Mouse (Mus musculus): ENCODE measurements around the gene Ubac2.
"Not testable (repeated sequence)": the region's sequence is repeated elsewhere in the genome, so short reads cannot be mapped to it uniquely, and the experiment has no call there.

Gene Ubac2

GRCm38 (mm10) chr14:122061376-122061775, 183.0 kb downstream of the Ubac2 start:
- no peak for DNase-seq

- DNase-seq, result no peak
These were observed 184.1 kb downstream of the Ubac2 start for GRCm38 (mm10) chr14:122062411-122063090.

GRCm38 (mm10) chr14:122063599-122063998, 185.2 kb downstream of the Ubac2 start:
- no peak for DNase-seq

- DNase-seq, result peak; percentile 60
These were observed 186.1 kb downstream of the Ubac2 start for GRCm38 (mm10) chr14:122064519-122064918.

GRCm38 (mm10) chr14:122066243-122066642, 187.8 kb downstream of the Ubac2 start:
- no peak for DNase-seq

- DNase-seq, result not testable (repeated sequence)
These were observed 189.6 kb downstream of the Ubac2 start for GRCm38 (mm10) chr14:122068036-122068435.

GRCm38 (mm10) chr14:122068801-122069695, 190.6 kb downstream of the Ubac2 start:
- DNase-seq, result no peak

GRCm38 (mm10) chr14:122069948-122070347, 191.5 kb downstream of the Ubac2 start:
- no peak for DNase-seq
